Mouse (Mus musculus): ENCODE data around the gene Fli1. TPM values are rescaled to one million over a fixed set of nuclear protein-coding genes. Genes with fewer than 3 reads are reported as not detected.

The Fli1 gene
- polyA plus RNA-seq (2014; fragmentation: Nextera tagmentation; extraction: Ambion mirVana) = 14.8 and 15.0 TPM in 2 replicates

DNA sequence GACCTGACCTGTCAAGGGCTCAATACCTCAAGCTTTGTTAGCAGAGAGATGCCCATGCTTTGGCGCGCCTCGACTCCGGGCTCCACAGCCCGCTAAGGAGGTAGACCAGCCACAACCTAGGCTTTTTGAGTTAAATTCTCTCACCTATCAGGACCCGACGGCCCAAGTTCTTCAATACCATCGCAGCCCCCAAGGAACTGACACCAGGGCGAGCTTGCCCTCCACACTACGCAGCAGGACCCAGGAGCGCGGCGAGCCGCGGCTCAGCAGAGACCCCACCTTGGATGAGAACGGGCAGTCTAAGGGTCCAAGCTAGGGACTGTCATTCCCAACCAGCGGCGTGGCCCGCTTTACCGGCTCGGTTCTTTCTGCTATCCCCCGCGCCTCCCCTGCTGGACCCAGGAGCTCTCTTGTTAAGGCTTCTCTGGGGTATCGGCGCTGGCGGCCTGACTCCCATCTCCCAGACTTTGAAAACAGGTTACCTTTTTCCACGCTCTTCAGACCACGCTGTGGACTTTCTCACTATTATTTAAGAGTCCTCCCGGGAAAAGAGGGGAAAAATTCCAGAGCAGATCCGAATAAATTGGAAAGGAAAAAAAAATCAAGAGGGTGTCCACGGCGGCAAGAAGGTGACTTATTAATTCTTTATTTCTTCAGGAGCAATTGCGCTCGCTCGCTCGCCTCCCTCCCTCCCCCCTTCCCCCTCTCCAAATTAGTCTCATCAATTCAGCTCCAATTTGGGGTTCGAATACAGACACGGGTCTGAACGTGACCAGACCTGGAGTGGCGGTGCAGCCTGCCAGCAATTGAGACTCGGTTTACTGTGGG lies at the start of gene Fli1:
TSS of gene Fli1 (minus strand) at position 650 of the 828 bp plus-strand sequence.
- Histone ChIP-seq H3K4me2 (ENCODE audit: low read length) (peak within 1 kb of the TSS; percentile 83), H3K4me3 (ENCODE audit: low read depth, low read length) (peak within 1 kb of the TSS; percentile 72), H3K27me3 (replicated peaks; ENCODE audit: control insufficient read depth, insufficient read depth, low read length) (peaks cover 45% of the 10 kb centered on the region), H3K4me1 (replicated peaks; ENCODE audit: control insufficient read depth, insufficient read depth, low read length) (peaks cover 28% of the 10 kb centered on the region), H3K27ac (ENCODE audit: low read depth) (peak within 1 kb of the TSS; percentile 84; the same call in 1 of the 2 replicates), H3K9me3 (ENCODE audit: control insufficient read depth, low read length) (no peaks in the 10 kb centered on the region), H3K36me3 (ENCODE audit: control insufficient read depth, insufficient read depth, low read length) (no peaks in the 10 kb centered on the region), H3K9ac (ENCODE audit: low read length) (peak within 1 kb of the TSS; percentile 65)
- peak; percentile 76 for DNase-seq (ENCODE audit: low spot score)
- no peak for ATAC-seq (replicated peaks; ENCODE audit: low FRiP score, low TSS enrichment, low read depth)
- 1% methylated on average over 41 of the region's 41 CpGs for whole genome bisulfite sequencing

DNA sequence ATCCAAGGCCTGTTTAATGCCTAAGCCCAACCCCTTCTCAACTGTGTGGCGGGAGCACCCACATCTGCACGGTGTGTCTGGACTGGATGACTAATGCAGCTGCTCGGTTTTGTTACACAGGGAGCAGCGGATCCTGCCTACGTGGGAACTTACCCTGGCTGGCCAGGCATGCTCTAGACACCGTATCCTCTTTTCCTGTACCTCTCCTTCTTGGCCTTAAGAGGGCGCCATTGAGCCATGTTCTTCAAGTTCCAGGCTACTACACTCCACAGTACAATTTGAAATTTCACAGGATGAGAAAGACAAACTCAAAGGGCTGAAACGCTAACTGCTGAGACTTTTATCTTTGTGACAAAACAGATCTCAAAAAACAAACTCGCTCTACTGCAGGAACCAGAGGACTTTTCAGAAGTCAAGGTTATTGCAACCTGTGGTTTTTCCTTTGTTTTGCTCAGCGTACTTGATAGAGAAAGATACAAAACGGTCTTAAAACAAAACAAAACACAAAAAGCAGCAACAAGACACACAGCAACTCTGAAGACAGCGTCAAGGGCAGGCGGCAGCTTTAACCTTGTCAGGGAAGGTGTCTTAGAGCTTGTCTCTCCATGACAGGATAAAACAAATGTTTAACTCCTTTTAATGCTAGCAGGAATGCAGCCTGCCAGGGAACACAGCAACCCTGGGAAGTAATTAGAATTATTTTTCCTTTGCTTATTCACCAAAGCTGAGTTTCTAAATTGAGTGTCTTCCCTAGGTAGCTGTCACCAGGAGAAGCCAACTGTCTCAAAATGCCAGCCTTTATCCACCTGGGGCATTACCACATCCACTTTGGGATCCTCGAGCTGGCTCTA lies 49.3 kb upstream of the Fli1 start:
- peak; percentile 81 for ATAC-seq (replicated peaks; ENCODE audit: low FRiP score, low TSS enrichment, low read depth)
- no peak overlapping the region for H3K27ac ChIP-seq (ENCODE audit: low read depth)
- no peaks in the 10 kb centered on the region for H3K27me3 ChIP-seq (replicated peaks; ENCODE audit: control insufficient read depth, insufficient read depth, low read length)
- peaks cover 25% of the 10 kb centered on the region for H3K4me1 ChIP-seq (replicated peaks; ENCODE audit: control insufficient read depth, insufficient read depth, low read length)
- DNase-seq (ENCODE audit: low spot score) = peak; percentile 75
- no peaks in the 10 kb centered on the region for H3K36me3 ChIP-seq (ENCODE audit: control insufficient read depth, insufficient read depth, low read length)
- 9% methylated on average over 14 of the region's 14 CpGs for WGBS
- no peak overlapping the region for H3K4me3 ChIP-seq (ENCODE audit: low read depth, low read length)
- H3K4me2 ChIP-seq (ENCODE audit: low read length) = peak overlapping the region; percentile 20
- no peaks in the 10 kb centered on the region for H3K9me3 ChIP-seq (ENCODE audit: control insufficient read depth, low read length)
- no peak overlapping the region for H3K9ac ChIP-seq (ENCODE audit: low read length)

- no peak overlapping the region for H3K4me3 ChIP-seq (ENCODE audit: low read depth, low read length)
- no peak overlapping the region for H3K4me2 ChIP-seq (ENCODE audit: low read length)
- ATAC-seq (replicated peaks; ENCODE audit: low FRiP score, low TSS enrichment, low read depth) (no peak), DNase-seq (ENCODE audit: low spot score) (no peak)
- H3K9ac ChIP-seq (ENCODE audit: low read length) = no peak overlapping the region
- no peaks in the 10 kb centered on the region for H3K36me3 ChIP-seq (ENCODE audit: control insufficient read depth, insufficient read depth, low read length)
- no peaks in the 10 kb centered on the region for H3K27me3 ChIP-seq (replicated peaks; ENCODE audit: control insufficient read depth, insufficient read depth, low read length)
- H3K9me3 ChIP-seq (ENCODE audit: control insufficient read depth, low read length) = no peaks in the 10 kb centered on the region
- H3K27ac ChIP-seq (ENCODE audit: low read depth) = no peak overlapping the region
- WGBS = 71% methylated on average over 5 of the region's 5 CpGs
- H3K4me1 ChIP-seq (replicated peaks; ENCODE audit: control insufficient read depth, insufficient read depth, low read length) = peaks cover 25% of the 10 kb centered on the region
Observed at GRCm38 (mm10) chr9:32590571-32590970, 47.9 kb upstream of the Fli1 start.

GRCm38 (mm10) chr9:32589900-32590299 lies 47.2 kb upstream of the Fli1 start:
- H3K9me3 ChIP-seq (ENCODE audit: control insufficient read depth, low read length) = no peaks in the 10 kb centered on the region
- H3K9ac ChIP-seq (ENCODE audit: low read length) = no peak overlapping the region
- no peak overlapping the region for H3K4me3 ChIP-seq (ENCODE audit: low read depth, low read length)
- peak; percentile 90 for DNase-seq (ENCODE audit: low spot score)
- H3K27ac ChIP-seq (ENCODE audit: low read depth) = no peak overlapping the region
- H3K27me3 ChIP-seq (replicated peaks; ENCODE audit: control insufficient read depth, insufficient read depth, low read length) = no peaks in the 10 kb centered on the region
- no peaks in the 10 kb centered on the region for H3K36me3 ChIP-seq (ENCODE audit: control insufficient read depth, insufficient read depth, low read length)
- H3K4me1 ChIP-seq (replicated peaks; ENCODE audit: control insufficient read depth, insufficient read depth, low read length) = peaks cover 19% of the 10 kb centered on the region
- WGBS = 4% methylated on average over 8 of the region's 8 CpGs
- peak; percentile 63; the same call in 1 of the 2 replicates for ATAC-seq (replicated peaks; ENCODE audit: low FRiP score, low TSS enrichment, low read depth)
- H3K4me2 ChIP-seq (ENCODE audit: low read length) = no peak overlapping the region

- Histone ChIP-seq H3K27ac (ENCODE audit: low read depth) (no peak overlapping the region), H3K4me3 (ENCODE audit: low read depth, low read length) (no peak overlapping the region), H3K36me3 (ENCODE audit: control insufficient read depth, insufficient read depth, low read length) (no peaks in the 10 kb centered on the region), H3K4me1 (replicated peaks; ENCODE audit: control insufficient read depth, insufficient read depth, low read length) (no peaks in the 10 kb centered on the region; the same call in 1 of the 2 replicates), H3K27me3 (replicated peaks; ENCODE audit: control insufficient read depth, insufficient read depth, low read length) (no peaks in the 10 kb centered on the region), H3K4me2 (ENCODE audit: low read length) (no peak overlapping the region), H3K9ac (ENCODE audit: low read length) (no peak overlapping the region), H3K9me3 (ENCODE audit: control insufficient read depth, low read length) (no peaks in the 10 kb centered on the region)
- 49% methylated on average over 7 of the region's 7 CpGs for WGBS
- ATAC-seq (replicated peaks; ENCODE audit: low FRiP score, low TSS enrichment, low read depth) = no peak
- no peak for DNase-seq (ENCODE audit: low spot score)
Observed at GRCm38 (mm10) chr9:32585357-32585756, 42.7 kb upstream of the Fli1 start.

DNA sequence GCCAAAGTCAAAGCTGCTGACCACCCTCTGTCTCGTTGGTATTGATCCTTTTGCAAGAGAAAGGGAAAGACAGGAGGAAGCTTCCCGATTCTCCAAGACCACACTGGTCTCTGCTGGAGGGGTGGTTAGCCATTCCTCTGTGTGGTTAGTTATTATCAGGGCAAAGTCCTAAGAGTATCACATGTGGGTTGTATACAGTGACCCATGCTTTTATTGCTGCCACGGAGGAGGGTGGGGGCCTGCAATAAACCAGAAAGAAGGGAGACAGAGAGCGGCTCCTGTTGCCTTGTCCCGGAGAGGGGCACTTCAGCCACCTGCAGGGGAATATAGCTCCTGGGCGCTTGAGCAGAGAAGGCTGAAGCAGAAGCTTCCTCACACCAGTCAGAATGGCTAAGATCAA lies 41.2 kb upstream of the Fli1 start:
- Histone ChIP-seq H3K9ac (ENCODE audit: low read length) (no peak overlapping the region), H3K9me3 (ENCODE audit: control insufficient read depth, low read length) (no peaks in the 10 kb centered on the region), H3K4me1 (replicated peaks; ENCODE audit: control insufficient read depth, insufficient read depth, low read length) (no peaks in the 10 kb centered on the region), H3K4me2 (ENCODE audit: low read length) (no peak overlapping the region), H3K4me3 (ENCODE audit: low read depth, low read length) (no peak overlapping the region), H3K36me3 (ENCODE audit: control insufficient read depth, insufficient read depth, low read length) (no peaks in the 10 kb centered on the region), H3K27me3 (replicated peaks; ENCODE audit: control insufficient read depth, insufficient read depth, low read length) (no peaks in the 10 kb centered on the region), H3K27ac (ENCODE audit: low read depth) (no peak overlapping the region)
- 66% methylated on average over 6 of the region's 6 CpGs for WGBS
- no peak for ATAC-seq (replicated peaks; ENCODE audit: low FRiP score, low TSS enrichment, low read depth)
- DNase-seq (ENCODE audit: low spot score) = no peak

DNA sequence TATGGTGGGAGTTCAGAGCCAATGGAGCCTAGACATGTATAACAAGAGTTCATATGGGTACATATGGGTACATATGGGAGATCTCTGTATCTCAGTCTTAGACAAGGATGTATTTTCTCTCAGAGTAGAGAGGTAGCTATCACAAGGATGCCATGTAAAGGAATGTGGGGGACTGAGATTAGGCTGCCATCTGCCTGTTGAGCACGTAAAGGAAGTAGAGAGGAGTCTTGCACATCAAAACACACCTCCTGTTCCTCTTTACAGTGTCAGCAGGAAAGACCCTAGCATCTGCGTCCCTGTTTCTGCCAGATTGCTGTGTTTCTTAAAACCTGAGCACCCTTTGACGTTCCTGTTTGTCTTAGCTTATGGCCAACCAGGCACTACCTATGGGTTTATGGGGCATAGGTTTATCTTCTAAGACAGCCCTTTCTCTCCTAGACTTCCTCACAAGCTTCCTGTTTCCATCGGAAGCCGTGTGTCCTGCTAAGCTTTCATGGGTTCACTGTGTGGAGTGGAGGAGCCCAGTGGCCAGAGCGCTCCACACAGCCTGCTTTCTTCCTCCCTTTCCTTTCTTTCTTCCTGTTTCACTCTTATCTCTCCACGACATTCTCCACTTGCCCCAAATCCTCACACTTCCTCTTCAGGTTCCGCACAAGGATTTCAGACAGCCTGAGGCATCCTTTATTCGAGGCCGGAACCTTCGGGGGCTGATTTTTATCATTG lies 39.4 kb upstream of the Fli1 start:
- Histone ChIP-seq H3K27me3 (replicated peaks; ENCODE audit: control insufficient read depth, insufficient read depth, low read length) (no peaks in the 10 kb centered on the region), H3K4me2 (ENCODE audit: low read length) (no peak overlapping the region), H3K4me3 (ENCODE audit: low read depth, low read length) (no peak overlapping the region), H3K9me3 (ENCODE audit: control insufficient read depth, low read length) (no peaks in the 10 kb centered on the region), H3K27ac (ENCODE audit: low read depth) (no peak overlapping the region), H3K4me1 (replicated peaks; ENCODE audit: control insufficient read depth, insufficient read depth, low read length) (no peaks in the 10 kb centered on the region), H3K9ac (ENCODE audit: low read length) (no peak overlapping the region), H3K36me3 (ENCODE audit: control insufficient read depth, insufficient read depth, low read length) (no peaks in the 10 kb centered on the region)
- WGBS = 83% methylated on average over 11 of the region's 11 CpGs
- DNase-seq (ENCODE audit: low spot score) (no peak), ATAC-seq (replicated peaks; ENCODE audit: low FRiP score, low TSS enrichment, low read depth) (no peak)

GRCm38 (mm10) chr9:32578411-32578810 lies 35.8 kb upstream of the Fli1 start:
- no peak overlapping the region for H3K4me2 ChIP-seq (ENCODE audit: low read length)
- H3K36me3 ChIP-seq (ENCODE audit: control insufficient read depth, insufficient read depth, low read length) = no peaks in the 10 kb centered on the region
- H3K4me3 ChIP-seq (ENCODE audit: low read depth, low read length) = no peak overlapping the region
- no peaks in the 10 kb centered on the region for H3K27me3 ChIP-seq (replicated peaks; ENCODE audit: control insufficient read depth, insufficient read depth, low read length)
- 73% methylated on average over 2 of the region's 2 CpGs for WGBS
- no peak overlapping the region for H3K9ac ChIP-seq (ENCODE audit: low read length)
- no peak for DNase-seq (ENCODE audit: low spot score)
- no peak for ATAC-seq (replicated peaks; ENCODE audit: low FRiP score, low TSS enrichment, low read depth)
- no peak overlapping the region for H3K27ac ChIP-seq (ENCODE audit: low read depth)
- no peaks in the 10 kb centered on the region for H3K9me3 ChIP-seq (ENCODE audit: control insufficient read depth, low read length)
- H3K4me1 ChIP-seq (replicated peaks; ENCODE audit: control insufficient read depth, insufficient read depth, low read length) = no peaks in the 10 kb centered on the region

All from intestine, embryonic 14.5 days (tissue).